Mouse (Mus musculus) midbrain, embryonic 10.5 days (tissue): ENCODE results near the gene Lrrc15. TPM values are rescaled to one million over a fixed set of nuclear protein-coding genes. Genes with fewer than 3 reads are reported as not detected.

Experiments used
- DNase-seq: peaks from one replicate; pipeline ENCODE4 v3.0.0-alpha.2; 2017; ENCODE audit warnings: low spot score
- H3K27ac ChIP-seq: fragments of 300-500 bp; sonication (generic); replicated peaks from 2 replicates; pipeline ENCODE4 v1.5.1; 2016; ENCODE audit warnings: mild to moderate bottlenecking
- H3K27me3 ChIP-seq: fragments of 300-500 bp; sonication (generic); 2 replicates; pipeline ENCODE4 v1.6.1; 2016; ENCODE audit warnings: low read depth, mild to moderate bottlenecking; ENCODE audit not compliant: poor library complexity, severe bottlenecking
- H3K36me3 ChIP-seq: fragments of 300-500 bp; sonication (generic); 2 replicates; pipeline ENCODE4 v1.6.1; 2016; ENCODE audit warnings: mild to moderate bottlenecking, moderate library complexity
- H3K4me1 ChIP-seq: fragments of 300-500 bp; sonication (generic); 2 replicates; pipeline ENCODE4 v1.6.1; 2016
- H3K4me3 ChIP-seq: fragments of 300-500 bp; sonication (generic); 2 replicates; pipeline ENCODE4 v1.5.1; 2016; ENCODE audit warnings: mild to moderate bottlenecking, moderate library complexity
- H3K9me3 ChIP-seq: fragments of 300-500 bp; sonication (generic); replicated peaks from 2 replicates; pipeline ENCODE4 v1.6.1; 2016; ENCODE audit warnings: mild to moderate bottlenecking
- WGBS: fragments of 180-500 bp; shearing (Covaris S2); methylation state at CpG from one replicate; pipeline ENCODE4 v1.1.7; 2016; 5-methylcytosine and 5-hydroxymethylcytosine counted together
- polyA plus RNA-seq: library from polyadenylated mRNA; unstranded; fragments of >200 nt; fragmentation: Nextera tagmentation; extraction: Ambion mirVana; gene quantifications from 2 replicates; pipeline ENCODE4 v1.2.1, GENCODE M21; 2016

Gene Lrrc15
- polyA plus RNA-seq, 1 experiment from 2014 or later: 0.38 TPM

GRCm38 (mm10) chr16:30299711-30300277 lies 16.7 kb upstream of the Lrrc15 start:
- WGBS: 70% methylated on average over 10 of the region's 10 CpGs
- DNase-seq: no peak
- no peak overlapping the region for H3K4me3 ChIP-seq
- no peak overlapping the region for H3K27ac ChIP-seq
- peaks cover 29% of the 10 kb centered on the region for H3K27me3 ChIP-seq
- H3K9me3 ChIP-seq: no peaks in the 10 kb centered on the region
- no peaks in the 10 kb centered on the region for H3K36me3 ChIP-seq
- no peaks in the 10 kb centered on the region for H3K4me1 ChIP-seq

GRCm38 (mm10) chr16:30297450-30297849 lies 14.4 kb upstream of the Lrrc15 start:
- 91% methylated on average over 7 of the region's 7 CpGs for WGBS
- Histone ChIP-seq H3K9me3 (no peaks in the 10 kb centered on the region), H3K36me3 (no peaks in the 10 kb centered on the region), H3K27ac (no peak overlapping the region), H3K27me3 (peaks cover 7% of the 10 kb centered on the region; the same call in 1 of the 2 replicates), H3K4me3 (no peak overlapping the region), H3K4me1 (no peaks in the 10 kb centered on the region)
- DNase-seq: no peak

GRCm38 (mm10) chr16:30296601-30297275 lies 13.7 kb upstream of the Lrrc15 start:
- DNase-seq: no peak
- no peaks in the 10 kb centered on the region for H3K4me1 ChIP-seq
- no peaks in the 10 kb centered on the region for H3K36me3 ChIP-seq
- 89% methylated on average over 11 of the region's 11 CpGs for WGBS
- H3K9me3 ChIP-seq: no peaks in the 10 kb centered on the region
- 0 out of 2 replicates have a peak, but pooled peaks cover 3% of the 10 kb centered on the region for H3K27me3 ChIP-seq
- no peak overlapping the region for H3K27ac ChIP-seq
- no peak overlapping the region for H3K4me3 ChIP-seq

- Histone ChIP-seq H3K4me3 (no peak overlapping the region), H3K9me3 (no peaks in the 10 kb centered on the region), H3K27me3 (no peaks in the 10 kb centered on the region), H3K27ac (no peak overlapping the region), H3K4me1 (peaks cover 5% of the 10 kb centered on the region; the same call in 1 of the 2 replicates), H3K36me3 (no peaks in the 10 kb centered on the region)
- 91% methylated on average over 7 of the region's 7 CpGs for WGBS
- DNase-seq: no peak
Measured at GRCm38 (mm10) chr16:30295106-30295505, 12.1 kb upstream of the Lrrc15 start.

GRCm38 (mm10) chr16:30290436-30290835 lies 7.4 kb upstream of the Lrrc15 start:
- Histone ChIP-seq H3K27ac (no peak overlapping the region), H3K27me3 (peaks cover 29% of the 10 kb centered on the region), H3K4me1 (peaks cover 9% of the 10 kb centered on the region; the same call in 1 of the 2 replicates), H3K4me3 (no peak overlapping the region), H3K36me3 (no peaks in the 10 kb centered on the region), H3K9me3 (no peaks in the 10 kb centered on the region)
- WGBS: 79% methylated on average over 6 of the region's 6 CpGs
- no peak for DNase-seq

GRCm38 (mm10) chr16:30285701-30286100 lies 2.6 kb upstream of the Lrrc15 start:
- H3K27me3 ChIP-seq: peaks cover 76% of the 10 kb centered on the region
- no peak overlapping the region for H3K4me3 ChIP-seq
- no peaks in the 10 kb centered on the region for H3K9me3 ChIP-seq
- WGBS: 58% methylated on average over 4 of the region's 4 CpGs
- no peaks in the 10 kb centered on the region for H3K36me3 ChIP-seq
- H3K4me1 ChIP-seq: peaks cover 37% of the 10 kb centered on the region
- H3K27ac ChIP-seq: no peak overlapping the region
- no peak for DNase-seq

GRCm38 (mm10) chr16:30283743-30284337 lies 784 bp upstream of the Lrrc15 start:
- Histone ChIP-seq H3K27me3 (peaks cover 82% of the 10 kb centered on the region), H3K4me1 (peaks cover 36% of the 10 kb centered on the region), H3K36me3 (no peaks in the 10 kb centered on the region), H3K9me3 (no peaks in the 10 kb centered on the region), H3K4me3 (peak overlapping the region; percentile 38), H3K27ac (no peak overlapping the region)
- WGBS: 2% methylated on average over 15 of the region's 15 CpGs
- peak; percentile 74 for DNase-seq

GRCm38 (mm10) chr16:30280676-30281297 lies 2.3 kb downstream of the Lrrc15 start:
- no peak for DNase-seq
- Histone ChIP-seq H3K27me3 (peaks cover 57% of the 10 kb centered on the region), H3K9me3 (no peaks in the 10 kb centered on the region), H3K4me3 (no peak overlapping the region), H3K27ac (no peak overlapping the region), H3K36me3 (no peaks in the 10 kb centered on the region), H3K4me1 (peaks cover 35% of the 10 kb centered on the region)
- WGBS: 7% methylated on average over 4 of the region's 4 CpGs

- Histone ChIP-seq H3K4me3 (no peak overlapping the region), H3K27ac (no peak overlapping the region), H3K27me3 (peaks cover 34% of the 10 kb centered on the region), H3K4me1 (peaks cover 18% of the 10 kb centered on the region), H3K9me3 (no peaks in the 10 kb centered on the region), H3K36me3 (no peaks in the 10 kb centered on the region)
- WGBS: 92% methylated on average over 11 of the region's 11 CpGs
- no peak for DNase-seq
Measured at GRCm38 (mm10) chr16:30278406-30278805, 4.7 kb downstream of the Lrrc15 start.

- no peak for DNase-seq
- H3K27ac ChIP-seq: no peak overlapping the region
- H3K27me3 ChIP-seq: peaks cover 7% of the 10 kb centered on the region
- peaks cover 10% of the 10 kb centered on the region for H3K4me1 ChIP-seq
- H3K9me3 ChIP-seq: no peaks in the 10 kb centered on the region
- no peaks in the 10 kb centered on the region for H3K36me3 ChIP-seq
- 85% methylated on average over 15 of the region's 15 CpGs for WGBS
- no peak overlapping the region for H3K4me3 ChIP-seq
Measured at GRCm38 (mm10) chr16:30275558-30276340, 7.3 kb downstream of the Lrrc15 start.

- DNase-seq: no peak
- peaks cover 6% of the 10 kb centered on the region; the same call in 1 of the 2 replicates for H3K27me3 ChIP-seq
- no peaks in the 10 kb centered on the region for H3K36me3 ChIP-seq
- no peak overlapping the region for H3K4me3 ChIP-seq
- WGBS: 94% methylated on average over 8 of the region's 8 CpGs
- H3K4me1 ChIP-seq: peaks cover 5% of the 10 kb centered on the region; the same call in 1 of the 2 replicates
- H3K9me3 ChIP-seq: no peaks in the 10 kb centered on the region
- no peak overlapping the region for H3K27ac ChIP-seq
Measured at GRCm38 (mm10) chr16:30273065-30273464, 10.0 kb downstream of the Lrrc15 start.

- no peaks in the 10 kb centered on the region for H3K9me3 ChIP-seq
- peaks cover 6% of the 10 kb centered on the region; the same call in 1 of the 2 replicates for H3K27me3 ChIP-seq
- H3K27ac ChIP-seq: no peak overlapping the region
- H3K4me1 ChIP-seq: peaks cover 5% of the 10 kb centered on the region; the same call in 1 of the 2 replicates
- DNase-seq: no peak
- H3K4me3 ChIP-seq: no peak overlapping the region
- no peaks in the 10 kb centered on the region for H3K36me3 ChIP-seq
- WGBS: 76% methylated on average over 6 of the region's 6 CpGs
Measured at GRCm38 (mm10) chr16:30271941-30272595, 11.0 kb downstream of the Lrrc15 start.
